Mouse (Mus musculus): ENCODE measurements at regions not wholly inside any gene's neighbourhood (a gene's known extent, or its start where the extent isn't known, plus 50 kb on each side); places are given as distances from the start of the nearest gene placed in this dataset.
A peak's percentile ranks its signal among the peaks of the same experiment; 100 is the strongest.

DNA sequence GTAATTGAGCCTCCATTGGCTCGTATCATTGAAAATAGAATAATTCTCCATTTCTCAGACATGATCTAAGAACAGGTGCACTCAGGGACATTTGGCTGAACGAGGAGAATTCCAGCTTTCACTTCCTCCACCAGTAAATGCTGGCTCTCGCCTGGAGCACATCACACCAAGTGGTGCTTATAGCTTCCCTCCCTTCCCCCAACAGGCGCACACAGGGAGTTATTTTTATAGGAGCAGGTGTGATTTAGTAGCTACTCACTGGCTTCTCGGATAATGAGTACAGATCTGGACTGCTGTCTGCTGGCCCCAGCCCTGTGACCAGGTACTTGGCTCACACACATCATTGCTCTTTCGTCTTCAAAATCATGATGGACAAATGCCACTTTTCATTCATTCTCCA lies 456.2 kb downstream of the Fut8 start:
- WGBS = 83% methylated on average over 6 of the region's 6 CpGs
- Histone ChIP-seq H3K4me3 (replicated peaks; ENCODE audit: low read depth, low read length) (no peak overlapping the region), H3K9ac (replicated peaks; ENCODE audit: low read length) (no peak overlapping the region), H3K4me1 (ENCODE audit: control insufficient read depth, insufficient read depth, low read length) (peaks cover 5% of the 10 kb centered on the region; the same call in 1 of the 2 replicates), H3K9me3 (ENCODE audit: control insufficient read depth, low read length) (no peaks in the 10 kb centered on the region), H3K36me3 (ENCODE audit: control insufficient read depth, insufficient read depth, low read length) (no peaks in the 10 kb centered on the region), H3K27me3 (ENCODE audit: control insufficient read depth, insufficient read depth, low read length) (no peaks in the 10 kb centered on the region), H3K4me2 (ENCODE audit: low read length) (no peak overlapping the region), H3K27ac (replicated peaks; ENCODE audit: low read depth, low read length) (no peak overlapping the region)
- DNase-seq = no peak
- no peak for ATAC-seq (ENCODE audit: low FRiP score, low TSS enrichment)

DNA sequence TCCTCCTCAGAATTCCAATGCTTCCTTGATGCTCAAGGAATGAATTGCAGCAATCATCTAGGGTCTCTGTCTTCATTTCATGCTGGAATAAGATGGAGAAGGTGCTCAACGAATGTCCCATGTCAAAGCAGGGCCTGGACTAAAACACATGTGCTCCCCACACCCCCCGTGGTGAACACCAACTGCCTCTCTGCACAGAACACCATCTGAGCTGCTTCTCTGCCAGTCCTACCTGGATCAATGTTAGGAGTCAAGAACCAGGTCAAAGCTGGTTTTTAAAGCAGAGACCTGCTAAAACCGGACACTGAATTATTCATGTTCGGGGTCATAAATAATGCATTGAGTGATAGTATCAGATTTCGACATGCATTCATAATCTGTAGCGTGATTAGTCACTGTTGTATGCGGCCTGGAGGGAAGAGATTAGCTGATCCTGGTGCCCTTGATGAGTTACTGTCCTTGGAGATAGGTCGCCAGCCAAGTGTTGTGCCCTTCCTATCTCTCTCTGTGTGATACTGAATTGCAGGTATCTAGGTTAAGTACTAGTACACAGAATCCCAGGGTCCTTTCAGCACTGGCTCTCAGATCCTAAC lies 458.2 kb downstream of the Fut8 start:
- Histone ChIP-seq H3K9me3 (ENCODE audit: control insufficient read depth, low read length) (no peaks in the 10 kb centered on the region), H3K4me1 (ENCODE audit: control insufficient read depth, insufficient read depth, low read length) (peaks cover 5% of the 10 kb centered on the region; the same call in 1 of the 2 replicates), H3K4me3 (replicated peaks; ENCODE audit: low read depth, low read length) (no peak overlapping the region), H3K4me2 (ENCODE audit: low read length) (no peak overlapping the region), H3K36me3 (ENCODE audit: control insufficient read depth, insufficient read depth, low read length) (no peaks in the 10 kb centered on the region), H3K27me3 (ENCODE audit: control insufficient read depth, insufficient read depth, low read length) (no peaks in the 10 kb centered on the region), H3K27ac (replicated peaks; ENCODE audit: low read depth, low read length) (no peak overlapping the region), H3K9ac (replicated peaks; ENCODE audit: low read length) (no peak overlapping the region)
- ATAC-seq (ENCODE audit: low FRiP score, low TSS enrichment) = peak; percentile 46; the same call in 1 of the 2 replicates
- DNase-seq = peak; percentile 57
- WGBS = 37% methylated on average over 8 of the region's 8 CpGs

DNA sequence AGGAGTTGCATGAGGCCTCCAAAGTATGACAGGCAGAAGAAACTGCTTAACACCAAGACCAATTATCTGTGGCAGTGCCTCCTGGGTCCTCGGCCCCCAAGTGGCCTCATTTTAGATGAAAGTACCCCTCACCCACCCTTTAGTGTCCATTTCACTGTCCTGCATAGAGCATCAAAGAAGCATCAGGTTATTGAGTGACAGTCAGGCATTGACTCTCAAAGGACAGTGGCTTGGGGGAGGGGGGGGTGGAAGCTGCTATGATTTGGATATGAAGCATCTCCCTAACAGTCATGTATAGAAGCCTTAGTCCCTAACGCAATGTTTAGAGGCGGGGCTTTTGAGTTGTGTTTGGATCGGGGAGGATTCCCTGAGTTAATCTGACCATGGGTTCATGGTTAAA lies 458.7 kb downstream of the Fut8 start:
- no peaks in the 10 kb centered on the region for H3K36me3 ChIP-seq (ENCODE audit: control insufficient read depth, insufficient read depth, low read length)
- H3K9ac ChIP-seq (replicated peaks; ENCODE audit: low read length) = no peak overlapping the region
- WGBS = 70% methylated on average over 4 of the region's 4 CpGs
- H3K27ac ChIP-seq (replicated peaks; ENCODE audit: low read depth, low read length) = no peak overlapping the region
- H3K27me3 ChIP-seq (ENCODE audit: control insufficient read depth, insufficient read depth, low read length) = no peaks in the 10 kb centered on the region
- ATAC-seq (ENCODE audit: low FRiP score, low TSS enrichment) (no peak; the same call in 1 of the 2 replicates), DNase-seq (no peak)
- peaks cover 5% of the 10 kb centered on the region; the same call in 1 of the 2 replicates for H3K4me1 ChIP-seq (ENCODE audit: control insufficient read depth, insufficient read depth, low read length)
- H3K4me2 ChIP-seq (ENCODE audit: low read length) = no peak overlapping the region
- H3K4me3 ChIP-seq (replicated peaks; ENCODE audit: low read depth, low read length) = no peak overlapping the region
- no peaks in the 10 kb centered on the region for H3K9me3 ChIP-seq (ENCODE audit: control insufficient read depth, low read length)

DNA sequence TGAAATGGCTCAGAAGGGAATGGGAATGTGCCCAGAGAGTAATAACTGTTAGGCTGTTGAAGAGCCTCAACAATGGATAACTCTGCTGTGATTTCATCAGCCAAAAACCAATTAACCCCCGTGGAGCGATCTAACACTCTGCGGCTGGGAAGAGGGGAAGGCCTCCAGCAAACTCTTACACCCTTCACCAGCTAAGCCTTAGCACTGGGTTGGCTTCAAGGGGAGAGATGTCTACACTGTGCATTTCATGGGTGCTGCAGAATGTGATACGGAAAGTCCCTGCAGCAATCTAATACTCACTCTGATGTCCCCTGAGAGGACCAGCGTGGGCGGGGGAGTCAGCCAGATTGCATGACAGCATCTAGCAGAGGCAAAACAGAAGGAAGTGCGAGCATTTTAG lies 460.2 kb downstream of the Fut8 start:
- no peaks in the 10 kb centered on the region for H3K36me3 ChIP-seq (ENCODE audit: control insufficient read depth, insufficient read depth, low read length)
- 79% methylated on average over 7 of the region's 7 CpGs for WGBS
- H3K4me3 ChIP-seq (replicated peaks; ENCODE audit: low read depth, low read length) = no peak overlapping the region
- no peak overlapping the region for H3K9ac ChIP-seq (replicated peaks; ENCODE audit: low read length)
- H3K27me3 ChIP-seq (ENCODE audit: control insufficient read depth, insufficient read depth, low read length) = no peaks in the 10 kb centered on the region
- no peak overlapping the region for H3K27ac ChIP-seq (replicated peaks; ENCODE audit: low read depth, low read length)
- ATAC-seq (ENCODE audit: low FRiP score, low TSS enrichment) (no peak), DNase-seq (no peak)
- H3K4me1 ChIP-seq (ENCODE audit: control insufficient read depth, insufficient read depth, low read length) = peaks cover 5% of the 10 kb centered on the region; the same call in 1 of the 2 replicates
- H3K9me3 ChIP-seq (ENCODE audit: control insufficient read depth, low read length) = no peaks in the 10 kb centered on the region
- H3K4me2 ChIP-seq (ENCODE audit: low read length) = no peak overlapping the region

DNA sequence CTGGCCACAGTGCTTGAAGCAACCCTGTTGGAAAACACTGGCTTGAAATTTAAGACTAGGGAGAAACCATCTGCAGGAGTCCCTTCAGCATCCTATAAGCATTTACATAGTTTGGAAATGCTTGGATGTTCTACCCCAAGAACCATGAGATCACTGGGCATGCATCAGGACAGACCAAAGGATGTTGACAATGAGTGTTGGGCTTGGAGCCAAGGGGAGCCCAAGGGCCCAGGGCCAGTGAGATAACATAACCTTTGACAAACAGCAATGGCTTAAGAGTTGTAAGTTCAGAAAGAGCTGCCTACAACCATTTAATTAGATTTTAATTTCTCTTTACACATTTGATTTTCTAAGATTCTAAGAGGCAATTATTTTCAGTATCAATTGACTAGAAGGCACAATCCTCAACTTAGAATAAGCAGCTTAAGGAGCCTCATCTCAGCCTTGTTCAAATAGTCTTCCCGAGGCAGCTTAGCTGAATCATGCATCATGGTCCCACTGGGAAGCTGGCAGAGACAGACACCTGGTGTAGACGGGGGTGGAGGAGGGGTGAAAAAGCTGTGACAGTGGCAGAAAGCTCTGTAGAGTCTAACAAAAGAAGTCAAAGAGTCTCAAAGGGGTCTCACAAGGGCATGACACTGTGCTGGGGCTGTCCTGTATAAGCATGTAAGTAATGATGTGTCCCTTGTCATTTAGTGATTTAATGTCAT lies 462.1 kb downstream of the Fut8 start:
- DNase-seq (peak; percentile 50), ATAC-seq (ENCODE audit: low FRiP score, low TSS enrichment) (no peak)
- 4% methylated on average over 2 of the region's 2 CpGs for WGBS
- H3K4me2 ChIP-seq (ENCODE audit: low read length) = no peak overlapping the region
- no peak overlapping the region for H3K27ac ChIP-seq (replicated peaks; ENCODE audit: low read depth, low read length)
- H3K4me1 ChIP-seq (ENCODE audit: control insufficient read depth, insufficient read depth, low read length) = peaks cover 5% of the 10 kb centered on the region; the same call in 1 of the 2 replicates
- no peak overlapping the region for H3K4me3 ChIP-seq (replicated peaks; ENCODE audit: low read depth, low read length)
- no peaks in the 10 kb centered on the region for H3K27me3 ChIP-seq (ENCODE audit: control insufficient read depth, insufficient read depth, low read length)
- H3K36me3 ChIP-seq (ENCODE audit: control insufficient read depth, insufficient read depth, low read length) = no peaks in the 10 kb centered on the region
- H3K9ac ChIP-seq (replicated peaks; ENCODE audit: low read length) = no peak overlapping the region
- no peaks in the 10 kb centered on the region for H3K9me3 ChIP-seq (ENCODE audit: control insufficient read depth, low read length)

DNA sequence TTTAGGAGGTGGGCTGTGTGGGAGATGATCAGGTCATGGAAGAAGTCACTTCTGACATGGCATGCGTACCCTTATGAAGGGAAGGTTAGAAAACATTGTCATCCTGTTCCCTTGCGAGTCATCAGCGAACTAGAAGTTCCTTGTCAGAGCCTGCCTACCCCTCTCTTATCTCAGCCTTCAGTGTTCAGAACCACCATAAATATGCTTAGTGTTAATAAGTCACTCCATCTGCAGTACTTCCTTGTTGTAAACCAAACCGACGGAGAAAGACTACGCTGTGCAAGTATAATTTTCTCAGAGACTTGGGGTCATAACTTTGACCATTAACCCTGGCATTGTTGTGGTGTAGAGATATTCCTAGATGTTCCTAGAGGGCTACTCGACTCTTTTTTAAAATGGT lies 477.6 kb downstream of the Fut8 start:
- H3K9me3 ChIP-seq (ENCODE audit: control insufficient read depth, low read length) = no peaks in the 10 kb centered on the region
- no peak overlapping the region for H3K9ac ChIP-seq (replicated peaks; ENCODE audit: low read length)
- no peaks in the 10 kb centered on the region for H3K27me3 ChIP-seq (ENCODE audit: control insufficient read depth, insufficient read depth, low read length)
- H3K4me1 ChIP-seq (ENCODE audit: control insufficient read depth, insufficient read depth, low read length) = peaks cover 9% of the 10 kb centered on the region; the same call in 1 of the 2 replicates
- no peak for ATAC-seq (ENCODE audit: low FRiP score, low TSS enrichment)
- no peak overlapping the region for H3K4me3 ChIP-seq (replicated peaks; ENCODE audit: low read depth, low read length)
- H3K4me2 ChIP-seq (ENCODE audit: low read length) = no peak overlapping the region
- no peaks in the 10 kb centered on the region for H3K36me3 ChIP-seq (ENCODE audit: control insufficient read depth, insufficient read depth, low read length)
- H3K27ac ChIP-seq (replicated peaks; ENCODE audit: low read depth, low read length) = peak overlapping the region; percentile 50; the same call in 1 of the 2 replicates
- no peak for DNase-seq
- WGBS = 69% methylated on average over 7 of the region's 7 CpGs

DNA sequence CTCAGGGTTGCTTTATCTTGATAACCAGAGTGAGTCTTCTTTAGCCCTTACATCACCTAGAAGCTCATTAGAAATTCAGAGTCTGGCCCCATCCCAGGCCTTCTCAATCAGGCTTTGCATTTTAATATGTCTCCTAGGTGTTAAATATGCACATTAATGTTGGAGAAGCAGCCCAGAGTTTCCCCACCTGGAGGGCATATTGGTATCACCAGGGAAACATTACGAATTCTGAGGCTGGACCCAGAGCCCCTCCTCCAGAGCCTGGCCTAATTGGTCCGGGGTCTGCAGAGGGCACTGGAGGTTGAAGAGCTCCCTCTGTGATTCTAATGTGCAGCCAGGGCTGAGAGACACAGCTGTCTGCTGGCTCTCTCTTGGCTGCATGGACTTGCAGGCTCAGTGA lies 478.1 kb downstream of the Fut8 start:
- no peaks in the 10 kb centered on the region for H3K9me3 ChIP-seq (ENCODE audit: control insufficient read depth, low read length)
- no peak overlapping the region for H3K9ac ChIP-seq (replicated peaks; ENCODE audit: low read length)
- H3K4me2 ChIP-seq (ENCODE audit: low read length) = no peak overlapping the region
- H3K4me1 ChIP-seq (ENCODE audit: control insufficient read depth, insufficient read depth, low read length) = peaks cover 9% of the 10 kb centered on the region; the same call in 1 of the 2 replicates
- DNase-seq = peak; percentile 66
- 1% methylated on average over 2 of the region's 2 CpGs for WGBS
- no peaks in the 10 kb centered on the region for H3K27me3 ChIP-seq (ENCODE audit: control insufficient read depth, insufficient read depth, low read length)
- no peak overlapping the region for H3K4me3 ChIP-seq (replicated peaks; ENCODE audit: low read depth, low read length)
- no peaks in the 10 kb centered on the region for H3K36me3 ChIP-seq (ENCODE audit: control insufficient read depth, insufficient read depth, low read length)
- 0 out of 2 replicates have a peak overlapping the region, but pooled peaks have one; percentile 50 for H3K27ac ChIP-seq (replicated peaks; ENCODE audit: low read depth, low read length)
- ATAC-seq (ENCODE audit: low FRiP score, low TSS enrichment) = peak; percentile 86

DNA sequence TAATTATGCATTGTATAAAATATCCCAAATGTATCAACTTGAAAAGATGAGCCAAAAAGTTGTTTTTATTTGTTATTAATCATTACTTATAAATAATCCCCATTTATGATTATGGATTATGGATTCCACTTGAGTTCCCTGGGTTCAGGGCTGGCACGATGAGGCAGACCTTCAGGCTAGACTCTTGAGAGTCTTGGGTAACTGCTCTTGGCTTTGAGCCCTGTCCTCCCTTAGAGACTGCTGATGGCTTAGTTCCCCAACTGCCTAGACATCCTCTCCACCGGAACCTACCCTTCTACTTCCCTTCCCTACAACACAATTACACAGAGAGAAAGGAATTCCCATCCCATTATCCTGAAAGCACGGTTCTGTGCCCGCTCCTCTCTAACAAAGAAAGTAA lies 466.3 kb upstream of the Gm6657 start:
- Histone ChIP-seq H3K9ac (replicated peaks; ENCODE audit: low read length) (no peak overlapping the region), H3K4me3 (replicated peaks; ENCODE audit: low read depth, low read length) (no peak overlapping the region), H3K27me3 (ENCODE audit: control insufficient read depth, insufficient read depth, low read length) (no peaks in the 10 kb centered on the region), H3K9me3 (ENCODE audit: control insufficient read depth, low read length) (no peaks in the 10 kb centered on the region), H3K27ac (replicated peaks; ENCODE audit: low read depth, low read length) (no peak overlapping the region), H3K4me2 (ENCODE audit: low read length) (no peak overlapping the region), H3K36me3 (ENCODE audit: control insufficient read depth, insufficient read depth, low read length) (no peaks in the 10 kb centered on the region), H3K4me1 (ENCODE audit: control insufficient read depth, insufficient read depth, low read length) (no peaks in the 10 kb centered on the region)
- WGBS = 32% methylated on average over 4 of the region's 4 CpGs
- no peak for ATAC-seq (ENCODE audit: low FRiP score, low TSS enrichment)
- DNase-seq = no peak

Measured in midbrain, embryonic 14.5 days (tissue).